Mouse (Mus musculus) B cell, adult 2 months (primary cell): ENCODE results near the gene Chek2.
"Not testable (repeated sequence)": the region's sequence is repeated elsewhere in the genome, so short reads cannot be mapped to it uniquely, and the experiment has no call there.

Experiments used
- DNase-seq, 2 experiments: peaks; one replicate each; pipeline ENCODE4 v3.0.0; 2022

Chek2 gene

GRCm38 (mm10) chr5:110840465-110840864 is 686 bp downstream of the Chek2 start:
- DNase-seq, result peak; percentile 81 to 84

GRCm38 (mm10) chr5:110841046-110841862 is 1.5 kb downstream of the Chek2 start:
- no peak for DNase-seq

GRCm38 (mm10) chr5:110852990-110853389 is 13.2 kb downstream of the Chek2 start:
- no peak for DNase-seq

GRCm38 (mm10) chr5:110857091-110857490 is 17.3 kb downstream of the Chek2 start:
- DNase-seq, result no peak

- no peak for DNase-seq
Measured at GRCm38 (mm10) chr5:110859013-110859650, 19.4 kb downstream of the Chek2 start.

GRCm38 (mm10) chr5:110860445-110860844 is 20.7 kb downstream of the Chek2 start:
- DNase-seq, result no peak

GRCm38 (mm10) chr5:110868460-110868859 is 28.7 kb downstream of the Chek2 start:
- DNase-seq, result no peak

- DNase-seq, result no peak
Measured at GRCm38 (mm10) chr5:110869242-110869669, 29.5 kb downstream of the Chek2 start.

GRCm38 (mm10) chr5:110873160-110873559 is 33.4 kb downstream of the Chek2 start:
- DNase-seq, result no peak

GRCm38 (mm10) chr5:110874711-110875110 is 34.9 kb downstream of the Chek2 start:
- no peak for DNase-seq

GRCm38 (mm10) chr5:110875286-110875685 is 35.5 kb downstream of the Chek2 start:
- DNase-seq, result no peak

- DNase-seq, result no peak
Measured at GRCm38 (mm10) chr5:110877666-110878505, 38.1 kb downstream of the Chek2 start.

GRCm38 (mm10) chr5:110878526-110878925 is 38.7 kb downstream of the Chek2 start:
- DNase-seq, result not testable (repeated sequence)

GRCm38 (mm10) chr5:110879042-110879441 is 39.3 kb downstream of the Chek2 start:
- no peak for DNase-seq

- DNase-seq, result peak; percentile 80 to 86
Measured at GRCm38 (mm10) chr5:110879584-110880374, 40.0 kb downstream of the Chek2 start, which contains the start of gene Ttc28. TSS of gene Ttc28 (plus strand) at chr5:110879803.

- DNase-seq, result no peak
Measured at GRCm38 (mm10) chr5:110888596-110888995, 48.8 kb downstream of the Chek2 start.

GRCm38 (mm10) chr5:110889945-110890344 is 50.2 kb downstream of the Chek2 start:
- DNase-seq, result no peak

GRCm38 (mm10) chr5:110890561-110890960 is 50.8 kb downstream of the Chek2 start:
- DNase-seq, result no peak

- no peak for DNase-seq
Measured at GRCm38 (mm10) chr5:110897114-110897788, 57.5 kb downstream of the Chek2 start.

GRCm38 (mm10) chr5:110898169-110898568 is 58.4 kb downstream of the Chek2 start:
- no peak for DNase-seq

- DNase-seq, result no peak
Measured at GRCm38 (mm10) chr5:110898785-110899184, 59.0 kb downstream of the Chek2 start.

GRCm38 (mm10) chr5:110900331-110900730 is 60.6 kb downstream of the Chek2 start:
- DNase-seq, result no peak
